Mouse (Mus musculus): ENCODE results near the gene Tmem167. TPM values are rescaled to one million over a fixed set of nuclear protein-coding genes. Genes with fewer than 3 reads are reported as not detected.
"Not testable (repeated sequence)": the region's sequence is repeated elsewhere in the genome, so short reads cannot be mapped to it uniquely, and the experiment has no call there.

Tmem167 gene
- polyA plus RNA-seq, 2 experiments: 5.9 to 27.1 TPM

GRCm38 (mm10) chr13:90089825-90090183 lies 881 bp downstream of the Tmem167 start:
- WGBS (ENCODE audit: insufficient replicate concordance): under 1% methylated on average over 27 of the region's 27 CpGs
- ATAC-seq (ENCODE audit: insufficient read depth) (peak; percentile 66), DNase-seq (ENCODE audit: low read depth in 3 of 3, low spot score in 3 of 3) (no peak)
- Histone ChIP-seq H3K9me3 (ENCODE audit: control insufficient read depth, low read length) (no peaks in the 10 kb centered on the region), H3K27ac (peak overlapping the region; percentile 53), H3K9ac (replicated peaks) (peak overlapping the region; percentile 82), H3K27me3 (ENCODE audit: control insufficient read depth, insufficient read depth, low read length) (no peaks in the 10 kb centered on the region), H3K36me3 (replicated peaks; ENCODE audit: control insufficient read depth, insufficient read depth, low read depth) (no peaks in the 10 kb centered on the region), H3K4me3 (ENCODE audit: insufficient read depth in 1 of 2, low read depth in 2 of 2, low read length in 2 of 2) (peak overlapping the region; percentile 97 to 98), H3K4me2 (ENCODE audit: low read depth) (peak overlapping the region; percentile 95), H3K4me1 (replicated peaks; ENCODE audit: control insufficient read depth in 2 of 2, insufficient read depth in 2 of 2, low read length in 1 of 2) (peaks cover 4 to 5% of the 10 kb centered on the region in 2 experiments; a peak in 3 of 4 replicates)
- TF ChIP-seq CTCF (IDR thresholded peaks at IDR 0.05; ENCODE audit: low read depth) (no peak), EP300 (IDR thresholded peaks at IDR 0.05; ENCODE audit: low read depth) (no peak)

- Histone ChIP-seq H3K36me3 (replicated peaks; ENCODE audit: control insufficient read depth, insufficient read depth, low read depth) (no peaks in the 10 kb centered on the region; the same call in none of the 2 replicates), H3K9me3 (ENCODE audit: control insufficient read depth, low read length) (no peaks in the 10 kb centered on the region), H3K4me2 (ENCODE audit: low read depth) (no peak overlapping the region), H3K27ac (no peak overlapping the region), H3K27me3 (ENCODE audit: control insufficient read depth, insufficient read depth, low read length) (no peaks in the 10 kb centered on the region), H3K9ac (replicated peaks) (no peak overlapping the region), H3K4me3 (ENCODE audit: insufficient read depth in 1 of 2, low read depth in 2 of 2, low read length in 2 of 2) (no peak overlapping the region), H3K4me1 (replicated peaks; ENCODE audit: control insufficient read depth in 2 of 2, insufficient read depth in 2 of 2, low read length in 1 of 2) (no peaks in the 10 kb centered on the region)
- ATAC-seq (ENCODE audit: insufficient read depth) (no peak), DNase-seq (ENCODE audit: low read depth in 3 of 3, low spot score in 3 of 3) (no peak)
- TF ChIP-seq CTCF (IDR thresholded peaks at IDR 0.05; ENCODE audit: low read depth) (no peak), EP300 (IDR thresholded peaks at IDR 0.05; ENCODE audit: low read depth) (no peak)
These were observed 12.6 kb downstream of the Tmem167 start for GRCm38 (mm10) chr13:90101514-90101913.

GRCm38 (mm10) chr13:90106139-90106538 lies 17.2 kb downstream of the Tmem167 start:
- 80% methylated on average over 7 of the region's 7 CpGs for WGBS (ENCODE audit: insufficient replicate concordance)
- no peak overlapping the region for H3K4me2 ChIP-seq (ENCODE audit: low read depth)

GRCm38 (mm10) chr13:90108746-90109145 lies 19.8 kb downstream of the Tmem167 start:
- H3K4me2 ChIP-seq (ENCODE audit: low read depth); H3K4me1 ChIP-seq (replicated peaks; ENCODE audit: control insufficient read depth in 2 of 2, insufficient read depth in 2 of 2, low read length in 1 of 2); H3K36me3 ChIP-seq (replicated peaks; ENCODE audit: control insufficient read depth, insufficient read depth, low read depth); H3K27me3 ChIP-seq (ENCODE audit: control insufficient read depth, insufficient read depth, low read length); ATAC-seq (ENCODE audit: insufficient read depth); H3K9me3 ChIP-seq (ENCODE audit: control insufficient read depth, low read length); H3K9ac ChIP-seq (replicated peaks); DNase-seq (ENCODE audit: low read depth in 3 of 3, low spot score in 3 of 3); H3K4me3 ChIP-seq (ENCODE audit: insufficient read depth in 1 of 2, low read depth in 2 of 2, low read length in 2 of 2); H3K27ac ChIP-seq: not testable (repeated sequence)
- WGBS (ENCODE audit: insufficient replicate concordance): 81% methylated on average over 5 of the region's 5 CpGs

More at GRCm38 (mm10) chr13:90106139-90106538, 17.2 kb downstream of the Tmem167 start:
- Histone ChIP-seq H3K9ac (replicated peaks) (no peak overlapping the region), H3K36me3 (replicated peaks; ENCODE audit: control insufficient read depth, insufficient read depth, low read depth) (no peaks in the 10 kb centered on the region; the same call in none of the 2 replicates), H3K4me1 (replicated peaks; ENCODE audit: control insufficient read depth in 2 of 2, insufficient read depth in 2 of 2, low read length in 1 of 2) (no peaks in the 10 kb centered on the region), H3K27me3 (ENCODE audit: control insufficient read depth, insufficient read depth, low read length) (no peaks in the 10 kb centered on the region), H3K4me3 (ENCODE audit: insufficient read depth in 1 of 2, low read depth in 2 of 2, low read length in 2 of 2) (no peak overlapping the region), H3K27ac (no peak overlapping the region), H3K9me3 (ENCODE audit: control insufficient read depth, low read length) (no peaks in the 10 kb centered on the region)
- DNase-seq (ENCODE audit: low read depth in 3 of 3, low spot score in 3 of 3): no peak
- ATAC-seq (ENCODE audit: insufficient read depth): peak; percentile 37; the same call in 1 of the 2 replicates
- TF ChIP-seq CTCF (IDR thresholded peaks at IDR 0.05; ENCODE audit: low read depth): no peak
- TF ChIP-seq EP300 (IDR thresholded peaks at IDR 0.05; ENCODE audit: low read depth): no peak

GRCm38 (mm10) chr13:90111681-90112080 lies 22.8 kb downstream of the Tmem167 start:
- no peak for DNase-seq (ENCODE audit: low read depth in 3 of 3, low spot score in 3 of 3)
- H3K4me3 ChIP-seq (ENCODE audit: insufficient read depth in 1 of 2, low read depth in 2 of 2, low read length in 2 of 2): no peak overlapping the region
- H3K4me1 ChIP-seq (replicated peaks; ENCODE audit: control insufficient read depth in 2 of 2, insufficient read depth in 2 of 2, low read length in 1 of 2): no peaks in the 10 kb centered on the region
- ATAC-seq (ENCODE audit: insufficient read depth): no peak
- H3K27me3 ChIP-seq (ENCODE audit: control insufficient read depth, insufficient read depth, low read length): no peaks in the 10 kb centered on the region
- H3K4me2 ChIP-seq (ENCODE audit: low read depth): no peak overlapping the region
- H3K27ac ChIP-seq: no peak overlapping the region
- H3K36me3 ChIP-seq (replicated peaks; ENCODE audit: control insufficient read depth, insufficient read depth, low read depth): no peaks in the 10 kb centered on the region
- WGBS (ENCODE audit: insufficient replicate concordance): 63% methylated on average over 1 of the region's 1 CpGs
- TF ChIP-seq EP300 (IDR thresholded peaks at IDR 0.05; ENCODE audit: low read depth): no peak
- TF ChIP-seq CTCF (IDR thresholded peaks at IDR 0.05; ENCODE audit: low read depth): no peak
- no peak overlapping the region for H3K9ac ChIP-seq (replicated peaks)
- H3K9me3 ChIP-seq (ENCODE audit: control insufficient read depth, low read length): no peaks in the 10 kb centered on the region
